Mouse (Mus musculus): Measurements from ENCODE around the gene Thsd7a.

- TF ChIP-seq FLI1 (IDR thresholded peaks at IDR 0.05; ENCODE audit: low read length) (no peak), GATA1 (IDR thresholded peaks at IDR 0.05; ENCODE audit: borderline replicate concordance, low read length) (no peak)
These were observed 300.4 kb downstream of the Thsd7a start for GRCm38 (mm10) chr6:12448851-12449250.

Measured in megakaryocyte, embryonic 14.5 days (primary cell).